Mouse (Mus musculus) intestine, postnatal 0 days (tissue): ENCODE data around the gene Shisal1. TPM values are rescaled to one million over a fixed set of nuclear protein-coding genes. Genes with fewer than 3 reads are reported as not detected.

Experiments used
- ATAC-seq: fragments of 200-750 bp; cut with Nextera tagmentation; 2 replicates; pipeline ENCODE4 v1.8.0; 2017; ENCODE audit warnings: mild to moderate bottlenecking, moderate TSS enrichment, moderate library complexity
- H3K27ac ChIP-seq: fragments of 300-500 bp; sonication (generic); 2 replicates; pipeline ENCODE4 v1.5.1; 2014; ENCODE audit warnings: mild to moderate bottlenecking, low read depth, low read length, moderate library complexity
- H3K27me3 ChIP-seq: fragments of 300-500 bp; sonication (generic); replicated peaks from 2 replicates; pipeline ENCODE4 v1.6.1; 2014; ENCODE audit warnings: low read length, mixed read lengths; ENCODE audit not compliant: control insufficient read depth, insufficient read depth
- H3K36me3 ChIP-seq: fragments of 300-500 bp; sonication (generic); 2 replicates; pipeline ENCODE4 v1.6.1; 2014; ENCODE audit warnings: mild to moderate bottlenecking, moderate library complexity; ENCODE audit not compliant: control insufficient read depth, insufficient read depth
- H3K4me1 ChIP-seq: fragments of 300-500 bp; sonication (generic); replicated peaks from 2 replicates; pipeline ENCODE4 v1.6.1; 2014; ENCODE audit warnings: antibody characterized with exemption, low read length, mixed read lengths; ENCODE audit not compliant: control insufficient read depth, insufficient read depth
- H3K4me2 ChIP-seq: fragments of 300-500 bp; sonication (generic); replicated peaks from 2 replicates; pipeline ENCODE4 v1.6.1; 2014; ENCODE audit warnings: low read depth, mild to moderate bottlenecking, moderate library complexity
- H3K4me3 ChIP-seq: fragments of 300-500 bp; sonication (generic); 2 replicates; pipeline ENCODE4 v1.5.1; 2014; ENCODE audit warnings: low read depth, low read length
- H3K9ac ChIP-seq: fragments of 300-500 bp; sonication (generic); 2 replicates; pipeline ENCODE4 v1.6.1; 2014; ENCODE audit warnings: mild to moderate bottlenecking, low read depth, low read length
- H3K9me3 ChIP-seq: fragments of 300-500 bp; sonication (generic); 2 replicates; pipeline ENCODE4 v1.6.1; 2016; ENCODE audit warnings: mixed run types; ENCODE audit not compliant: control insufficient read depth
- CTCF ChIP-seq: sonication (generic); IDR thresholded peaks from 2 replicates; pipeline ENCODE4 v1.5.1; 2016; ENCODE audit warnings: low read depth, mild to moderate bottlenecking, control low read depth, antibody characterized with exemption, moderate library complexity
- WGBS: fragments of 180-500 bp; shearing (Covaris S2); extraction: QIAGEN DNeasy Blood & Tissue Kit; methylation state at CpG from one replicate; pipeline ENCODE4 v1.1.7; 2014; 5-methylcytosine and 5-hydroxymethylcytosine counted together
- polyA plus RNA-seq: library from polyadenylated mRNA; unstranded; fragments of >200 nt; fragmentation: Nextera tagmentation; extraction: Ambion mirVana; gene quantifications from 2 replicates; pipeline ENCODE4 v1.2.1, GENCODE M21; 2015

Gene Shisal1
- polyA plus RNA-seq = 0.70 and 0.82 TPM in 2 replicates

DNA sequence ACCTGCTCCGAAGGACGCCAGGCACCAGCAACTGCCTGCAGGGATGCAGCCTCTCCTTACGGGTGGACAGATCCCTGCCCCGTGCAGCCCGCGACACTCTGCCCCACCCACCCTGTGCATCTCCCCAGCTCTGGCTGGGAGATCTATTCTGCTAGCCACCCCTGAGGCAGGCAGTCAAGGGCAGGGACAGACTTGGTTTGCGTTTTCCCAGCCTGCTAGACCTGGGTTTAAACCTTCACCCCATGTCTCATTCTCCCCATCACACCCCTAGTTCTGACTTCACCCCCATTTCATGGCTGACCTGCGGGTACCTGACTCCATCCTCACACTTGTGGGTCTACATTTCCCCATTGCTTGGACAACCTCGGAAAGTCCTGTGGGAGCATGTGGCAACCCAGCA is at the start of gene Shisal1:
Gene Shisal1 (minus strand): TSS at position 101 of the 400 bp plus-strand sequence.
- TF ChIP-seq CTCF = no peak
- 17% methylated on average over 8 of the region's 9 CpGs for whole genome bisulfite sequencing

DNA sequence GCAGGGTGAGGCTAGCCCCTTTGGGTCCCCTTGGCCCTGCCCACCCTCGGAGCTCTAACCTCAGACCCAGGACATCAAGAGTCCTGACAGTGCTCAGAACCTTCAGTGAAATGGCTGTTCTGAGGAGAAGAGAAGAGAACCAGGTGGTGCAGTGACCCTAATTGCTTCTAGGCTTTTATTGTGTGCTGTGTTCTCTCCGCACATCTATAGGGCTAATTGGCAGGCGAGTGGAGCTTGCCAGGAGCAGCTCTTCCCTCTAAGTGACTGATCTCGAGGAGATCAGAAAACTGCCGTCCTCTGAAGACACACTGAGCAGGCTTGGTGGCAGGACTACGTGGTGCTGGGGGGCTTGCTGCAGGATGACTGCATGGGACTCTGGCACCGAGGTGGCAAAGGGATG is 43.6 kb upstream of the Shisal1 start:
- no peak overlapping the region for H3K4me2 ChIP-seq
- H3K36me3 ChIP-seq = no peaks in the 10 kb centered on the region
- no peaks in the 10 kb centered on the region for H3K4me1 ChIP-seq
- no peak for TF ChIP-seq CTCF
- no peak overlapping the region for H3K4me3 ChIP-seq
- no peaks in the 10 kb centered on the region for H3K27me3 ChIP-seq
- WGBS = 63% methylated on average over 7 of the region's 7 CpGs
- no peaks in the 10 kb centered on the region for H3K9me3 ChIP-seq
- no peak overlapping the region for H3K9ac ChIP-seq
- ATAC-seq = no peak
- H3K27ac ChIP-seq = no peak overlapping the region

More for the DNA sequence above, at the start of gene Shisal1:
- Histone ChIP-seq H3K27ac (no peak within 1 kb of the TSS), H3K4me3 (peak within 1 kb of the TSS; percentile 41), H3K27me3 (peaks cover 44% of the 10 kb centered on the region), H3K4me2 (peak within 1 kb of the TSS; percentile 70), H3K36me3 (no peaks in the 10 kb centered on the region), H3K4me1 (no peaks in the 10 kb centered on the region), H3K9ac (peak within 1 kb of the TSS; percentile 17; the same call in 1 of the 2 replicates), H3K9me3 (no peaks in the 10 kb centered on the region)
- ATAC-seq = no peak

DNA sequence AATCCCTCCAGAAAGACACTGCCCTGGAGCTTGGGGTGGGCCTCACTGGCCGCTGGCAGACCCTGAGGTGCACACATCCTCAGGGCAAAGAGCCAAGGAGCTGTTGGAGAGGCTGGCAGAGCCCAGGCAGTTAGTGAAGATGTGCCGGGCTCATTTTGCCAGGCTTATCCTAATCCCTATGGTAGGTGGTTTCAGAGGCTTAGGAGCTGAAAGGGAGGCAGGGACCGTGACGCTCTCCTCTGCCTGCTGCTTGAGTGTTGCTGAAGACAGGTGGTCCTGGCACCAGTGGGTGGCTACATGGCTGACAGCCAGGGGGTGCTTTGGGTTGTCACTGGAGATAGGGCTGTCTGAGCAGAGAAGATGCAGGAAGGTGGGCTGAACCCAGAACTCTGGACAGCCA is 37.4 kb upstream of the Shisal1 start:
- Histone ChIP-seq H3K4me1 (no peaks in the 10 kb centered on the region), H3K27me3 (no peaks in the 10 kb centered on the region), H3K4me2 (no peak overlapping the region), H3K4me3 (no peak overlapping the region), H3K36me3 (no peaks in the 10 kb centered on the region), H3K27ac (no peak overlapping the region), H3K9me3 (no peaks in the 10 kb centered on the region), H3K9ac (no peak overlapping the region)
- 70% methylated on average over 4 of the region's 4 CpGs for WGBS
- TF ChIP-seq CTCF = no peak
- ATAC-seq = no peak

DNA sequence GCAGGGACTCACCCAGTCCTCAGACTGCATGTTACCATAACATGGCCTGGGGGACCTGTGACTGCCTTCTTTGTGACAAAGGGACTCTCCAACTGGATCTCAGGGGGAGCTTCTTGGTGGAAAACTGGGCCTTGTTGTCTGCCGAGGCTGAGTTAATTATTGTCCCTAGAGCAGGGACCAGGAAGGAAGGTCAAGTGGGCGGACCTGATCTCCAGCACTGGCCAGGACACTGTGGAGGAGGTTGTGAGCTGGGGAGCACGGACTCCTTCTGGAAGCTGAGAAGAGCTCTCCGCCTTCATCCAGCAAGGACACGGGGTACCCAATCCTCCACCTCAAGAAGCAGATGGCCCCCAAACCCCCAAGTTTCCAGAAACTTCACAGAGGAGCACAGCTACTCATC is 36.7 kb upstream of the Shisal1 start:
- no peak overlapping the region for H3K27ac ChIP-seq
- no peak overlapping the region for H3K4me3 ChIP-seq
- no peaks in the 10 kb centered on the region for H3K36me3 ChIP-seq
- TF ChIP-seq CTCF = no peak
- no peaks in the 10 kb centered on the region for H3K27me3 ChIP-seq
- no peak overlapping the region for H3K9ac ChIP-seq
- H3K9me3 ChIP-seq = no peaks in the 10 kb centered on the region
- no peak for ATAC-seq
- no peaks in the 10 kb centered on the region for H3K4me1 ChIP-seq
- no peak overlapping the region for H3K4me2 ChIP-seq
- 34% methylated on average over 5 of the region's 5 CpGs for WGBS

DNA sequence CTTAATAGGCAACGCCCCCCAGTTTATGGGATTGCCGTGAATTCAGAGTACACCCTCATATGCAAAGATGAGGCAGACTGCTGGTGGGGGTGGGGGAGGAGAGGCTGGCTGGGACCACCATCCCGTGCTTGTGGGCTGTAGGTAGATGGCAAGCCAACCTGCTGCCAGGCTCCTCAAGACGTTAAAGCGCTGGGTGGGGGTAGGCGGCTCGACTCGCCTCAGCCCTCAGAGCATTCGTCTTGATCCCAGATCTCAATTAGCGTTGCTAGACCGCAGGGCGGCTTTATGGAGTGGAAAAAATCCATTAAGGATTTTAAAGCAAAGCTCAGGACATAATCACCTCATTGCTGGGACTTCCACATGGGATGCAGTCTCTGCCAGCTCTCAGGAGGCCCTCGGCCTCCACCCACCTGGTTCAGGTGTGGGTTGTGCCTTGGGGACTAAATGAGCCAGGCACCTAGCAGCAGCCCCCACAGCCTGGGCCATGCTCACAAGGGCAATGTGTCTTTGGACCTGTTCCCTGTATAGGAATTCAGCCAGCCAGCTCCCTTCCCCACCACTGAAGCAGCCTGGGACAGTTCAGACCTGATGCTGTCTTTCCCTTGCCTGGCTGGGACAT is 34.5 kb upstream of the Shisal1 start:
- Histone ChIP-seq H3K4me1 (no peaks in the 10 kb centered on the region), H3K9me3 (no peaks in the 10 kb centered on the region), H3K4me2 (no peak overlapping the region), H3K27ac (no peak overlapping the region), H3K9ac (no peak overlapping the region), H3K36me3 (no peaks in the 10 kb centered on the region), H3K27me3 (no peaks in the 10 kb centered on the region), H3K4me3 (no peak overlapping the region)
- TF ChIP-seq CTCF = no peak
- 70% methylated on average over 13 of the region's 13 CpGs for WGBS
- ATAC-seq = no peak

DNA sequence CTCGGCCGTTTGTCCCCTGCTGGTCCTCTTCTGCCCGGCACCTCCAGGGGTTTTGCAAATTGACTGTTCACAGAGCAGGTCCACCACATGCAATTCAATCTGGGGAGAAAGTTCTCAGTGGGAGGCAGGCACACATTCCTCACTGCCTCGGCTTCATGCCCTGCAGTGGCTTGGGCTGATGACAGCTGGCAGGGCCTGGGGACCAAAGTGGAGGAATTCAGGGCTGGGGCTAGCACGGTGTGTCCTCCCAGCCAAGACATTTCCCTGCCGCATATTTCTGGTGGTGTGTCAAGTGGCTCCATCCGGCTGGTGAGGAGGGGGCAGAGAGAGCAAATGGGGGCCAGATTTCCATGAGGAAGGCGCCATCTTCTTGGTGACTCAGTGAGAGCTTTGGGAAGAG is 22.5 kb upstream of the Shisal1 start:
- Histone ChIP-seq H3K4me2 (no peak overlapping the region), H3K4me3 (no peak overlapping the region), H3K4me1 (no peaks in the 10 kb centered on the region), H3K9me3 (no peaks in the 10 kb centered on the region), H3K9ac (no peak overlapping the region), H3K27ac (no peak overlapping the region), H3K36me3 (no peaks in the 10 kb centered on the region), H3K27me3 (no peaks in the 10 kb centered on the region)
- no peak for ATAC-seq
- WGBS = 49% methylated on average over 8 of the region's 8 CpGs
- no peak for TF ChIP-seq CTCF
